Mouse (Mus musculus): Measurements from ENCODE around the gene Tspan12. TPM values are rescaled to one million over a fixed set of nuclear protein-coding genes. Genes with fewer than 3 reads are reported as not detected.

Tspan12 gene
- polyA plus RNA-seq, 1 experiment = 2.2 TPM

DNA sequence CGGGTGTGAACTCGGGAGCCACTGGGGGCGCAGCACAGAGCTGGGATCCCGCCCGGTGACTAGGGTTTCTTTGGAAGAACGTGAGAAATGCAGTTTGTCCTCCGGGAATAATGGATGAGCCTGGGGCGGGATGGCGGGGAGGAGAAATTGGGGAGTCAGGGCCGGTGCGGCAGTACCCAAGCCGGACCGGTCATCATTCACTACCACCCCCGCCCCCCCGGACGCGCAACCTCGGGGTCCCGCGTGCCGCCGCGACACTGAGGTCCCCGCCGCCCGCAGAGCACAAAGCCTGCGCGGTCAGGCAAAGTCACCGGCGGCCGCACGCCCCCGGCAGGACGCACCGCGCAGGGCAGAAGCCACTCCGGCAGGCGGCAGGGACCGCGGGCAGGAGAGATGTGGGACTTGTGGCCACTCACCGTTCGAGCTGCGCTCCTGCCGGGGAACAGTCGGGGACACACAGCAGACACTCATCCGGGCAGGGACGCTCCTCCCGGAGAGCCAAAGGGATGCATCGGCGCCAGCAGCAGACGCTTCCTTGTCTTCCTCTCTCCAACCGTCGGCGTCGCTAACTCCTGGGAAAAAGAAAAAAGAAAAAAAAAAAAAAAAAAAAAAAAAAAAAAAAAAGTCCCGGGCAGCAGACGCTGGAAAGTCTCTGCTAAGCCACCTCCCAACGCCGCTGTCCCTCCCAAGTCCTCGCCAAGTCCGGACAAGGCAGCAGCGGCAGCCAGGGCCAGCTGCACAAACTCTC, 545 bp downstream of the Tspan12 start:
- Histone ChIP-seq H3K9me3 (replicated peaks; ENCODE audit: control insufficient read depth, insufficient read depth, low read length, poor library complexity, severe bottlenecking) (no peaks in the 10 kb centered on the region), H3K27ac (ENCODE audit: insufficient read depth, low read length) (no peak overlapping the region), H3K4me3 (ENCODE audit: low read depth, low read length) (peak overlapping the region; percentile 92), H3K9ac (ENCODE audit: low read depth, poor library complexity, severe bottlenecking) (peak overlapping the region; percentile 62), H3K36me3 (ENCODE audit: control insufficient read depth, insufficient read depth, low read length, poor library complexity, severe bottlenecking) (no peaks in the 10 kb centered on the region), H3K4me1 (ENCODE audit: control insufficient read depth, insufficient read depth, low read length) (no peaks in the 10 kb centered on the region), H3K27me3 (ENCODE audit: control insufficient read depth, insufficient read depth, low read length, poor library complexity, severe bottlenecking) (no peaks in the 10 kb centered on the region; the same call in 1 of the 2 replicates)
- TF ChIP-seq POLR2A (IDR thresholded peaks at IDR 0.05; ENCODE audit: insufficient read depth, low read length) = no peak
- TF ChIP-seq EP300 (IDR thresholded peaks at IDR 0.05; ENCODE audit: insufficient read depth, low read depth, low read length) = no peak
- TF ChIP-seq CTCF (IDR thresholded peaks at IDR 0.05; ENCODE audit: low read depth, low read length) = no peak

DNA sequence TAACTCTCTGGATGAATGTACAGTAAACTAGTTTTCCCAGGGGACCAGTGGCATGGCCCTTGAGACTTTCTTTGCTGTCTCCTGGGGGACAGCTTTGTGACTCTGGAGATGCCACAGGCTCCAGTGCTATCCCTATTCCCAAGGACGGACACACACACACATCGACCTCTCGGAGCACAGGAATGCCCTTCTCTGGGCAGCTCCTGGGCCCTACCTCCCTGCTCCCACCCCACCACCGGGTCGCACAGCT, 1.0 kb downstream of the Tspan12 start:
- H3K27ac ChIP-seq (ENCODE audit: insufficient read depth, low read length) = no peak overlapping the region
- peak overlapping the region; percentile 92 for H3K4me3 ChIP-seq (ENCODE audit: low read depth, low read length)
- H3K36me3 ChIP-seq (ENCODE audit: control insufficient read depth, insufficient read depth, low read length, poor library complexity, severe bottlenecking) = no peaks in the 10 kb centered on the region
- peak overlapping the region; percentile 62; the same call in 1 of the 2 replicates for H3K9ac ChIP-seq (ENCODE audit: low read depth, poor library complexity, severe bottlenecking)
- H3K4me1 ChIP-seq (ENCODE audit: control insufficient read depth, insufficient read depth, low read length) = no peaks in the 10 kb centered on the region
- no peaks in the 10 kb centered on the region; the same call in 1 of the 2 replicates for H3K27me3 ChIP-seq (ENCODE audit: control insufficient read depth, insufficient read depth, low read length, poor library complexity, severe bottlenecking)
- peaks cover 3% of the 10 kb centered on the region; the same call in 1 of the 2 replicates for H3K9me3 ChIP-seq (replicated peaks; ENCODE audit: control insufficient read depth, insufficient read depth, low read length, poor library complexity, severe bottlenecking)
- TF ChIP-seq EP300 (IDR thresholded peaks at IDR 0.05; ENCODE audit: insufficient read depth, low read depth, low read length) = no peak
- no peak for TF ChIP-seq CTCF (IDR thresholded peaks at IDR 0.05; ENCODE audit: low read depth, low read length)
- no peak for TF ChIP-seq POLR2A (IDR thresholded peaks at IDR 0.05; ENCODE audit: insufficient read depth, low read length)

DNA sequence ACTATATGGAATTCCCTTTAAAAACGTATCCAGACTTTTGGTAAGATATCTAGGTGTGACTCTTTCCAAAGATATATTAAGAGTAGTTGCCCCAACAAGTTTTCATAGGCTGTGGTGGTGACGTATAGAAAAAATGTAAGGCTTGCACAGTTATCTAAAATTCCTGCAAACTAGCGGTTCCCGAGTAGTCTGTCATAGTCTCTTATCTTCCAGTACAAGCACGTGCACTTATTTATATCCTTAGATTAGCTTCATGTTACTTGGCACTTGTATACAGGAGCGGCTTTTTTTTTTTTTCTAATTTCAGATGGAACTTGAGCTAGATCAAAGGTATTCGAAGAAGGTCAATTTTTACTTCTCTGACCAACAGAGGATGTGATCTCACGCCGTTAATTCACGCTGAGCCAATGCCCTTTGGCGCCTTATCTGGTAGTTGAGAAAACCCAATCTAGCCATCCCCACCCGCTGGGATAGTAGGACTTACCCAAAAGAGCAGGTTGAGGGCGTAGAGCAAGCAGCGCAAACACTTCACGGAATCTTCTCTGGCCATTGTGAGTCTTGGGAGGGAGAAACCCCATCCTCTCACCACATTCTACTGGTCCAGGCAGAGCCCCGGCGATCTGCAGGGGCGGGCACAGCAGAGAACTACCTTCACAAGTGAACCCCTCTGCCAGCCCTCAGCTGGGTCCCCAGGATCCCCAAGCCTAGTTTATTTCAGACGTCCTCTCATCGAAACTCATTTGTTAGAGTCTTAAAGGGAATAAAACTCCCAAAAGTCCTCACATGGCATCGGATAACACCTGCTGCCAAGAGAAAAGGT, 1.6 kb downstream of the Tspan12 start:
- H3K27ac ChIP-seq (ENCODE audit: insufficient read depth, low read length) = no peak overlapping the region
- H3K27me3 ChIP-seq (ENCODE audit: control insufficient read depth, insufficient read depth, low read length, poor library complexity, severe bottlenecking) = no peaks in the 10 kb centered on the region; the same call in 1 of the 2 replicates
- H3K9me3 ChIP-seq (replicated peaks; ENCODE audit: control insufficient read depth, insufficient read depth, low read length, poor library complexity, severe bottlenecking) = peaks cover 7% of the 10 kb centered on the region

DNA sequence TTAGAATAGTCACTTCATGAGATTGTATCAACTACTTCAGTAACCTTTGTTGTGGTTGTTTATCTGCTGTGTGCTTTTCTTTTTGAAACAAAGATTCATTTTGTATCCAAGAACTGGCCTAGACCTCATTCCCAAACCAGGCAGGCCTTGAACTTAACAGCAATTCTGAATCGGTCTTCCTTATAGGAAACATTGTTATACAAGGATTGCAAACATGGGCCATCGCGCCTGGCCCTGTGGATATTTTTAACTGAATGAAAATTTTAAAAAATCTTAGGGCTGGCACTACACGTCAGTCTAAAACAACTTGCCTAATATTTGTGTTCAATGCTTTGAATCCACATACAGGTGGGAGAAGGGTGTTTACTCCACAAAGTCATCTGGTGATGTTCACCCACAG, 3.5 kb downstream of the Tspan12 start:
- Histone ChIP-seq H3K36me3 (ENCODE audit: control insufficient read depth, insufficient read depth, low read length, poor library complexity, severe bottlenecking) (no peaks in the 10 kb centered on the region), H3K4me3 (ENCODE audit: low read depth, low read length) (no peak overlapping the region), H3K9me3 (replicated peaks; ENCODE audit: control insufficient read depth, insufficient read depth, low read length, poor library complexity, severe bottlenecking) (peaks cover 12% of the 10 kb centered on the region), H3K9ac (ENCODE audit: low read depth, poor library complexity, severe bottlenecking) (no peak overlapping the region), H3K27ac (ENCODE audit: insufficient read depth, low read length) (no peak overlapping the region), H3K4me1 (ENCODE audit: control insufficient read depth, insufficient read depth, low read length) (no peaks in the 10 kb centered on the region), H3K27me3 (ENCODE audit: control insufficient read depth, insufficient read depth, low read length, poor library complexity, severe bottlenecking) (no peaks in the 10 kb centered on the region; the same call in 1 of the 2 replicates)
- TF ChIP-seq EP300 (IDR thresholded peaks at IDR 0.05; ENCODE audit: insufficient read depth, low read depth, low read length) = no peak
- no peak for TF ChIP-seq POLR2A (IDR thresholded peaks at IDR 0.05; ENCODE audit: insufficient read depth, low read length)
- TF ChIP-seq CTCF (IDR thresholded peaks at IDR 0.05; ENCODE audit: low read depth, low read length) = no peak

More for the DNA sequence above, 1.6 kb downstream of the Tspan12 start:
- Histone ChIP-seq H3K36me3 (ENCODE audit: control insufficient read depth, insufficient read depth, low read length, poor library complexity, severe bottlenecking) (no peaks in the 10 kb centered on the region), H3K4me1 (ENCODE audit: control insufficient read depth, insufficient read depth, low read length) (no peaks in the 10 kb centered on the region), H3K9ac (ENCODE audit: low read depth, poor library complexity, severe bottlenecking) (no peak overlapping the region), H3K4me3 (ENCODE audit: low read depth, low read length) (no peak overlapping the region; the same call in 1 of the 2 replicates)
- TF ChIP-seq EP300 (IDR thresholded peaks at IDR 0.05; ENCODE audit: insufficient read depth, low read depth, low read length) (no peak), POLR2A (IDR thresholded peaks at IDR 0.05; ENCODE audit: insufficient read depth, low read length) (no peak), CTCF (IDR thresholded peaks at IDR 0.05; ENCODE audit: low read depth, low read length) (no peak)

- Histone ChIP-seq H3K9me3 (replicated peaks; ENCODE audit: control insufficient read depth, insufficient read depth, low read length, poor library complexity, severe bottlenecking) (no peaks in the 10 kb centered on the region), H3K36me3 (ENCODE audit: control insufficient read depth, insufficient read depth, low read length, poor library complexity, severe bottlenecking) (no peaks in the 10 kb centered on the region), H3K27ac (ENCODE audit: insufficient read depth, low read length) (no peak overlapping the region), H3K27me3 (ENCODE audit: control insufficient read depth, insufficient read depth, low read length, poor library complexity, severe bottlenecking) (no peaks in the 10 kb centered on the region; the same call in 1 of the 2 replicates), H3K4me1 (ENCODE audit: control insufficient read depth, insufficient read depth, low read length) (no peaks in the 10 kb centered on the region), H3K4me3 (ENCODE audit: low read depth, low read length) (no peak overlapping the region), H3K9ac (ENCODE audit: low read depth, poor library complexity, severe bottlenecking) (no peak overlapping the region)
- TF ChIP-seq EP300 (IDR thresholded peaks at IDR 0.05; ENCODE audit: insufficient read depth, low read depth, low read length) (no peak), POLR2A (IDR thresholded peaks at IDR 0.05; ENCODE audit: insufficient read depth, low read length) (no peak), CTCF (IDR thresholded peaks at IDR 0.05; ENCODE audit: low read depth, low read length) (no peak)
These were observed 12.1 kb downstream of the Tspan12 start for GRCm38 (mm10) chr6:21839976-21840775.
